Mouse (Mus musculus): ENCODE measurements around the gene Pheta1. TPM values are rescaled to one million over a fixed set of nuclear protein-coding genes. Genes with fewer than 3 reads are reported as not detected.
A peak's percentile ranks its signal among the peaks of the same experiment; 100 is the strongest.
"Not testable (repeated sequence)": the region's sequence is repeated elsewhere in the genome, so short reads cannot be mapped to it uniquely, and the experiment has no call there.

The Pheta1 gene
- polyA plus RNA-seq, 1 experiment, result 283 TPM

- H3K27me3 ChIP-seq (ENCODE audit: control insufficient read depth, insufficient read depth, low read length), result no peaks in the 10 kb centered on the region
- TF ChIP-seq POLR2A (IDR thresholded peaks at IDR 0.05; ENCODE audit: low read depth, low read length), result no peak
- no peak for TF ChIP-seq CTCF (IDR thresholded peaks at IDR 0.05; ENCODE audit: extremely low read depth, insufficient read length, insufficient replicate concordance, low read depth, low read length)
- H3K27ac ChIP-seq (ENCODE audit: insufficient read depth, low read depth, low read length), result no peak overlapping the region
- peaks cover 11% of the 10 kb centered on the region; the same call in 1 of the 2 replicates for H3K4me1 ChIP-seq (ENCODE audit: control insufficient read depth, insufficient read depth, insufficient read length, low read length)
- H3K36me3 ChIP-seq (ENCODE audit: control insufficient read depth, insufficient read depth, low read length), result no peaks in the 10 kb centered on the region
- H3K4me3 ChIP-seq (ENCODE audit: low read depth, low read length), result peak overlapping the region; percentile 67
- WGBS, result 16% methylated on average over 17 of the region's 17 CpGs
These were observed 5.5 kb upstream of the Pheta1 start for GRCm38 (mm10) chr5:121843138-121843905.

DNA sequence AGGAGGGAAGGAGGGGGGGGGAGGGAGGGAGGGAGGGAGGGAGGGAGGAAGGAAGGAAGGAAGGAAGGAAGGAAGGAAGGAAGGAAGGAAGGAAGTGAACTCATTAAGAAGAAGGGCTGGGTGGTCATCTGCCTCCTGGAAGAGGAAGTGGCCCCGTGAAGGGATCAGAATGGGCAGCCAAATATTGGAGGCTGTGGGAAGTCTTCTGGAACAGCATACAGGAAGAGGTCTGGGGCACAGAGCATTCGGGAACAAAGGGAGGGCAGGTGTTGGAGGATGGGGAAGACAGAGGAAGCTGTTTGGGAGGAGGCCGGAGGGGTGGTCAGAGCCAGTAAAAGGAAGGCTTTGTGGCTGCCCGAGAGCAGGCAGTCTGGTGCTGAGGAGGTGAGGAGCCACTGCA lies 3.4 kb upstream of the Pheta1 start:
- Histone ChIP-seq H3K4me1 (ENCODE audit: control insufficient read depth, insufficient read depth, insufficient read length, low read length) (peaks cover 8% of the 10 kb centered on the region; the same call in 1 of the 2 replicates), H3K27me3 (ENCODE audit: control insufficient read depth, insufficient read depth, low read length) (no peaks in the 10 kb centered on the region), H3K36me3 (ENCODE audit: control insufficient read depth, insufficient read depth, low read length) (no peaks in the 10 kb centered on the region), H3K27ac (ENCODE audit: insufficient read depth, low read depth, low read length) (no peak overlapping the region), H3K4me3 (ENCODE audit: low read depth, low read length) (no peak overlapping the region)
- 47% methylated on average over 4 of the region's 4 CpGs for WGBS
- TF ChIP-seq CTCF (IDR thresholded peaks at IDR 0.05; ENCODE audit: extremely low read depth, insufficient read length, insufficient replicate concordance, low read depth, low read length) (no peak), POLR2A (IDR thresholded peaks at IDR 0.05; ENCODE audit: low read depth, low read length) (no peak)

DNA sequence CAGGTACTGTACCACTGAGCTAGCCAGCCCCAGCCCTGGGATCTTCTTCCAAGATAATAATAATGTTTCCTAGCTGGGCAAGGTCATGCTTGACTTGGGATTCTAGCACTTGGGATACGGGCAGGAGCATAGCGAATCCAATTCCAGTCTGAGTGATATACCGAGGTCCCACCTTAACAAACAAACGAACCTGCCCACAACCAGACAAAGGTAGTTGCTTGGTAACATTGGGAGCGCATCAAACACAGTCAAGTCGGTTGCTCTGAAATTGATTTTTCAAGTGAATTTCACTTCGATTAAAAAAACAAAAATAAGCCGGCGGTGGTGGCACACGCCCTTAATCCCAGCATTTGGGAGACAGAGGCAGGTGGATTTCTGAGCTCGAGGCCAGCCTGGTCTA lies 2.5 kb upstream of the Pheta1 start:
- H3K36me3 ChIP-seq (ENCODE audit: control insufficient read depth, insufficient read depth, low read length), result peaks cover 6% of the 10 kb centered on the region
- peaks cover 8% of the 10 kb centered on the region; the same call in 1 of the 2 replicates for H3K4me1 ChIP-seq (ENCODE audit: control insufficient read depth, insufficient read depth, insufficient read length, low read length)
- TF ChIP-seq POLR2A (IDR thresholded peaks at IDR 0.05; ENCODE audit: low read depth, low read length) (no peak), CTCF (IDR thresholded peaks at IDR 0.05; ENCODE audit: extremely low read depth, insufficient read length, insufficient replicate concordance, low read depth, low read length) (no peak)
- no peak overlapping the region for H3K27ac ChIP-seq (ENCODE audit: insufficient read depth, low read depth, low read length)
- 78% methylated on average over 11 of the region's 11 CpGs for WGBS
- no peak overlapping the region for H3K4me3 ChIP-seq (ENCODE audit: low read depth, low read length)
- H3K27me3 ChIP-seq (ENCODE audit: control insufficient read depth, insufficient read depth, low read length), result no peaks in the 10 kb centered on the region

- H3K27ac ChIP-seq (ENCODE audit: insufficient read depth, low read depth, low read length); H3K4me3 ChIP-seq (ENCODE audit: low read depth, low read length); H3K27me3 ChIP-seq (ENCODE audit: control insufficient read depth, insufficient read depth, low read length): not testable (repeated sequence)
- Histone ChIP-seq H3K36me3 (ENCODE audit: control insufficient read depth, insufficient read depth, low read length) (peaks cover 14% of the 10 kb centered on the region), H3K4me1 (ENCODE audit: control insufficient read depth, insufficient read depth, insufficient read length, low read length) (peaks cover 17% of the 10 kb centered on the region)
- 87% methylated on average over 3 of the region's 3 CpGs for WGBS
These were observed 1.5 kb upstream of the Pheta1 start for GRCm38 (mm10) chr5:121847269-121847668.

DNA sequence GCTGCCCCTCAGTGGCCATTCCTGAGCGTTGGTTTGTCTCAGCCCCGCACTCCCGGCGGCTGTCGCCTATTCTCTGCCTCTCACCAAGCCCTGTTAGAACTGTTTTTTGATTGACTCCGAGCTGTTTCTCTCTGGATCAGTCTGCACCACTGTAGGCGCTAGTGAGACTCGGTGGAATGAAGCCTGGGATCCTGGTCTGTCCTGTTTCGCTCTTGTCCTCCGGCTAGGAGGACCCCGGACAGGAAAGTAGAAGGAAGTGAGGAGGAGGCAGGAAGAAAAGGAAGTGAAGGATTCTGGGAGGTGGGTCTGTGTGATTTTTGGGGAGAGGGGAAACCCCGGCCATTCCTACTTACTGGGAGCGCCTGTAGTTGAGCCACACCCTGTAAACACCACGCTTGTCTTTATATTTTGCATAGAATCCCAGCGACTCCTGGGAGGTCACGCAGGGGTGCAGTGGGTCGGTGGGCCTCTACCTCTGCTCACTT lies 707 bp upstream of the Pheta1 start:
- H3K4me3 ChIP-seq (ENCODE audit: low read depth, low read length), result peak overlapping the region; percentile 95
- under 1% methylated on average over 17 of the region's 17 CpGs for WGBS
- H3K4me1 ChIP-seq (ENCODE audit: control insufficient read depth, insufficient read depth, insufficient read length, low read length), result peaks cover 22% of the 10 kb centered on the region
- no peaks in the 10 kb centered on the region for H3K27me3 ChIP-seq (ENCODE audit: control insufficient read depth, insufficient read depth, low read length)
- H3K36me3 ChIP-seq (ENCODE audit: control insufficient read depth, insufficient read depth, low read length), result peaks cover 22% of the 10 kb centered on the region
- H3K27ac ChIP-seq (ENCODE audit: insufficient read depth, low read depth, low read length), result peak overlapping the region; percentile 70
- TF ChIP-seq POLR2A (IDR thresholded peaks at IDR 0.05; ENCODE audit: low read depth, low read length) (no peak; the same call in 1 of the 2 replicates), CTCF (IDR thresholded peaks at IDR 0.05; ENCODE audit: extremely low read depth, insufficient read length, insufficient replicate concordance, low read depth, low read length) (peak; percentile 34; the same call in 1 of the 2 replicates)

DNA sequence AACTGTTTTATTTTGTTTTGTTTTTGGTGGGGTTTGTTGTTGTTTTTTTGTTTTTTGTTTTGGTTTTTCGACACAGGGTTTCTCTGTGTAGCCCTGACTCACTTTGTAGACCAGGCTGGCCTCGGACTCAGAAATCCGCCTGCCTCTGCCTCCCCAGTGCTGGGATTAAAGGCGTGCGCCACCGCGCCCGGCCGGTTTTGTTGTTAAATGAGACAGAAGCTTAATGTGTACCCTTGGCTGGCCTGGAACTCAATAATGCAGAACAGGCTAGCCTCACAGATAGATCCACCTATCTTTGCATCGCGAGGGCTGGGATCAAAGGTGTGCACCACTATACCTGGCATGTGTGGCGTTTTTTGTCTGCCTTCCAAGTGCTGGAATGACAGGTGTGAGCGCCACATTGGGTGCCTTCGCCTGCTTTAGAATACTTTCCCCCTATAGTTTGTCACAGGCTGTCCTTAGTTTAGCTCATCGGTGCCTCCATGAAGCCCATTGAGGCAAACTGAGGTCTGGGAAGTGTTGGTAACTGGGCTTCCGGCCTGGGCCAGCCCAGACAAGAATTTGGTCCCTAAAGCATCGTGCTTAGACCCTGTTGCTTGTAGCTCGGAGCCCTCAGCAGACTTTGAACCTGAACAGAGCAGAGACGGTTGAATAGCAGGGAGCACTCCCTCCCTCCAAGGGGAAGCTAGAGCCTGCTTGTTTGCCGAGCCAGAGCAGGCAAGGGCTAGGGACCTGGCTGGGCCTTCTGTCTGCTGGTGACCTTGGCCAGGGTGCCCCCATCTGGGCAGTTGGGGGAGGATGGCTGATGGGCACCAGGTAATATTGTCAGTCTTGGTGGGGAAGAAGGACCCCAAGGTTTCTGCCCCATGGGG lies 930 bp downstream of the Pheta1 start:
- TF ChIP-seq CTCF (IDR thresholded peaks at IDR 0.05; ENCODE audit: extremely low read depth, insufficient read length, insufficient replicate concordance, low read depth, low read length) (no peak), POLR2A (IDR thresholded peaks at IDR 0.05; ENCODE audit: low read depth, low read length) (peak; percentile 12; the same call in 1 of the 2 replicates)
- H3K27ac ChIP-seq (ENCODE audit: insufficient read depth, low read depth, low read length), result peak overlapping the region; percentile 82
- 17% methylated on average over 20 of the region's 20 CpGs for WGBS
- no peaks in the 10 kb centered on the region for H3K27me3 ChIP-seq (ENCODE audit: control insufficient read depth, insufficient read depth, low read length)
- peaks cover 31% of the 10 kb centered on the region for H3K4me1 ChIP-seq (ENCODE audit: control insufficient read depth, insufficient read depth, insufficient read length, low read length)
- H3K36me3 ChIP-seq (ENCODE audit: control insufficient read depth, insufficient read depth, low read length), result peaks cover 35% of the 10 kb centered on the region
- peak overlapping the region; percentile 95 for H3K4me3 ChIP-seq (ENCODE audit: low read depth, low read length)
